Mouse (Mus musculus) stomach, adult 2 months (tissue): Measurements from ENCODE around the gene Vmn1r225. TPM values are rescaled to one million over a fixed set of nuclear protein-coding genes. Genes with fewer than 3 reads are reported as not detected.

ENCODE experiments used
- polyA plus RNA-seq: library from polyadenylated mRNA; depleted of rRNA; stranded (reverse); fragments of >200 nt; gene quantifications from 2 replicates; pipeline ENCODE4 v1.2.3, GENCODE M21; 2012; rRNA removed

Vmn1r225 gene
- not detected in 2 replicates for polyA plus RNA-seq

DNA sequence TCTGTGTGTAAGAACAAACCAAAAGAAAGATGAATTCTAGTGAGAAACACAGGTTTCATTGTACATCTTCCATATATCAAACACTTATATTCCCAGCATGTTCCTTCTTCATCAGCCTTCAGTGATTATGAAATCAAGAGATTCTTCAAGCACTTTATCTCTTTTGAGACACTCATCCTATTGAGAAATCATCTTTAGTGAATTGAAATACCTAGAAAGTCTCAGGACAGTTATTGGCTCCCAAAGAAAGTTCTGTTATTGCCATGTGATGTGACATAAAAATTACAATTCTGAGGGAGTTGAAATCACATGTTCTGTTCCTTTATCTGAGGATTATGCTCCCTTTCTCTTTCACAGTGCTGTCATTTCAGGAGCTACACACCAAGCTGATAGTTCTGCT, at the start of gene Vmn1r225:
Gene Vmn1r225 (plus strand): TSS at position 301 of the 400 bp plus-strand sequence.

DNA sequence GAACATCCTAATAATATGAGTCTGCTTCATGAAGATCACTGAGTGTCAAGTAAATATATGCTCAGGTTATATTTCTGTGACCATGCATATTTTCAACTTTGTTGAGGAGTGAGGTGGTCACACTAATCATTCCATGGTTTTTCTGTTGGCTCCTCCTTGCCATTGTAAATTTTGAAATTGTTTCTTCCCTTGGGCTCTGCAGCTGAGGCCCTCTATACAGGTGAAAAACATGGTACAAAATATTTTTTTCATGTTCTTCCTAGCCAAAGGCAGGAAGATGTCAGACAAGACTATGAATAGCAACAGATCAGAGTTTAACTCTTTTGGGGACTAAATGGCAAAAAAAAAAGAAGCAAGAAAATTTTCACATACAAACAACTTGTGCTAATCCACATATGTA, 16.7 kb upstream of the Vmn1r225 start, which contains the start of gene Vmn2r108:
Gene Vmn2r108 (minus strand): TSS at position 101 of the 400 bp plus-strand sequence.

Other genes starting within 250 kb of the Vmn1r225 start
- not detected in 2 replicates for gene Vmn2r106, start 212.6 kb upstream of the Vmn1r225 start, polyA plus RNA-seq
- not detected in 2 replicates for gene Vmn2r107, start 152.9 kb upstream of the Vmn1r225 start, polyA plus RNA-seq
- not detected in 2 replicates for gene Vmn1r224, start 84.0 kb upstream of the Vmn1r225 start, polyA plus RNA-seq
- not detected in 2 replicates for gene Vmn2r108, start 16.8 kb upstream of the Vmn1r225 start, polyA plus RNA-seq
- gene Vmn2r109, start 66.6 kb downstream of the Vmn1r225 start, polyA plus RNA-seq, result not detected in 2 replicates
- not detected in 2 replicates for gene Vmn2r110, start 98.3 kb downstream of the Vmn1r225 start, polyA plus RNA-seq
- gene Fpr-rs3, start 126.7 kb downstream of the Vmn1r225 start, polyA plus RNA-seq, result not detected in 2 replicates
- not detected in 2 replicates for gene Vmn1r226, start 184.7 kb downstream of the Vmn1r225 start, polyA plus RNA-seq
- gene Vmn1r227, start 231.7 kb downstream of the Vmn1r225 start, polyA plus RNA-seq, result not detected in 2 replicates